In genomic region chr9:50659392-50660217, GRCm38 (mm10) we compare ENCODE assay signal across 7 mouse cellular contexts. TPM values are rescaled to one million over a fixed set of nuclear protein-coding genes. Genes with fewer than 3 reads are reported as not detected.
DNase-seq lines count a peak whose midpoint lies in the region; ATAC-seq and TF ChIP-seq lines count a peak whose summit lies in the region.

Gene Dlat, minus strand, starts transcription at chr9:50659780.

- ATAC-seq in embryonic facial prominence, embryonic 12.5 days (ENCODE audit: insufficient number of reproducible peaks, insufficient read depth, low FRiP score, low TSS enrichment): peak; percentile 84
- ATAC-seq in limb, embryonic 12.5 days (ENCODE audit: insufficient number of reproducible peaks, insufficient read depth, low FRiP score, low TSS enrichment, low read depth): peak; percentile 90
- peak; percentile 94 for ATAC-seq in midbrain, embryonic 15.5 days (replicated peaks)

- H3K4me3 ChIP-seq in embryonic facial prominence, embryonic 12.5 days: peak within 1 kb of the TSS; percentile 92
- peak within 1 kb of the TSS; percentile 89 for H3K4me3 ChIP-seq in kidney, adult 2 months (ENCODE audit: insufficient read depth, low read depth, low read length)
- peak within 1 kb of the TSS; percentile 77 for H3K4me3 ChIP-seq in limb, embryonic 12.5 days (replicated peaks)
- H3K4me3 ChIP-seq in midbrain, embryonic 15.5 days: peak within 1 kb of the TSS; percentile 68
- peak within 1 kb of the TSS; percentile 98 for H3K4me3 ChIP-seq in spleen, adult 2 months (ENCODE audit: extremely low read depth, insufficient read depth, insufficient read length)

- H3K27ac ChIP-seq in embryonic facial prominence, embryonic 12.5 days: peak within 1 kb of the TSS; percentile 88
- peak within 1 kb of the TSS; percentile 93 for H3K27ac ChIP-seq in kidney, adult 2 months (ENCODE audit: insufficient read depth, low read depth, low read length)
- peak within 1 kb of the TSS; percentile 90 for H3K27ac ChIP-seq in limb, embryonic 12.5 days
- peak within 1 kb of the TSS; percentile 90 for H3K27ac ChIP-seq in midbrain, embryonic 15.5 days
- H3K27ac ChIP-seq in spleen, adult 2 months (ENCODE audit: insufficient read depth, low read length): peak within 1 kb of the TSS; percentile 65

- no peak for TF ChIP-seq CTCF in kidney, adult 2 months (conservative IDR thresholded peaks at IDR 0.05; ENCODE audit: insufficient read depth, insufficient read length, low read depth, low read length)
- no peak for TF ChIP-seq CTCF in spleen, adult 2 months (IDR thresholded peaks at IDR 0.05; ENCODE audit: extremely low read depth, insufficient read depth, insufficient read length, insufficient replicate concordance)

- no peaks in the 10 kb centered on the region for H3K27me3 ChIP-seq in embryonic facial prominence, embryonic 12.5 days
- no peaks in the 10 kb centered on the region for H3K27me3 ChIP-seq in kidney, adult 2 months (replicated peaks; ENCODE audit: control insufficient read depth, insufficient read depth, low read length)
- H3K27me3 ChIP-seq in limb, embryonic 12.5 days: no peaks in the 10 kb centered on the region
- no peaks in the 10 kb centered on the region for H3K27me3 ChIP-seq in midbrain, embryonic 15.5 days (replicated peaks)
- H3K27me3 ChIP-seq in spleen, adult 2 months (ENCODE audit: control insufficient read depth, insufficient read depth, low read length): no peaks in the 10 kb centered on the region

- H3K9ac ChIP-seq in embryonic facial prominence, embryonic 12.5 days: peak within 1 kb of the TSS; percentile 93
- peak within 1 kb of the TSS; percentile 86 for H3K9ac ChIP-seq in limb, embryonic 12.5 days (replicated peaks)
- peak within 1 kb of the TSS; percentile 80 for H3K9ac ChIP-seq in midbrain, embryonic 15.5 days

- TF ChIP-seq POLR2A in kidney, adult 2 months (IDR thresholded peaks at IDR 0.05; ENCODE audit: low read depth, low read length): peak; percentile 72
- TF ChIP-seq POLR2A in spleen, adult 2 months (IDR thresholded peaks at IDR 0.05; ENCODE audit: low read depth, low read length): peak; percentile 49; the same call in 1 of the 2 replicates

- DNase-seq in adrenal gland, postnatal 25 days: peak; percentile 84
- DNase-seq in heart, adult 18-20 months: peak; percentile 92 to 94
- peak; percentile 93 for DNase-seq in kidney, adult 2 months
- DNase-seq in spleen, adult 2 months (ENCODE audit: low read depth in 1 of 2, low spot score in 2 of 2): peak; percentile 52 to 84

- no peaks in the 10 kb centered on the region for H3K9me3 ChIP-seq in embryonic facial prominence, embryonic 12.5 days
- no peaks in the 10 kb centered on the region for H3K9me3 ChIP-seq in limb, embryonic 12.5 days
- no peaks in the 10 kb centered on the region for H3K9me3 ChIP-seq in midbrain, embryonic 15.5 days

- H3K4me2 ChIP-seq in embryonic facial prominence, embryonic 12.5 days (replicated peaks): peak within 1 kb of the TSS; percentile 71
- H3K4me2 ChIP-seq in limb, embryonic 12.5 days: peak within 1 kb of the TSS; percentile 75
- peak within 1 kb of the TSS; percentile 77 for H3K4me2 ChIP-seq in midbrain, embryonic 15.5 days

- H3K4me1 ChIP-seq in embryonic facial prominence, embryonic 12.5 days: peaks cover 11% of the 10 kb centered on the region; the same call in 1 of the 2 replicates
- peaks cover 3% of the 10 kb centered on the region; the same call in 1 of the 2 replicates for H3K4me1 ChIP-seq in kidney, adult 2 months (ENCODE audit: control insufficient read depth, insufficient read depth, low read length)
- peaks cover 15% of the 10 kb centered on the region for H3K4me1 ChIP-seq in limb, embryonic 12.5 days (replicated peaks)
- H3K4me1 ChIP-seq in midbrain, embryonic 15.5 days: peaks cover 21% of the 10 kb centered on the region
- H3K4me1 ChIP-seq in spleen, adult 2 months (ENCODE audit: control insufficient read depth, insufficient read depth, insufficient read length): peaks cover 6% of the 10 kb centered on the region

- WGBS in embryonic facial prominence, embryonic 12.5 days: under 1% methylated on average over 63 of the region's 63 CpGs
- under 1% methylated on average over 63 of the region's 63 CpGs for WGBS in kidney, adult 2 months
- WGBS in limb, embryonic 12.5 days: under 1% methylated on average over 63 of the region's 63 CpGs
- under 1% methylated on average over 63 of the region's 63 CpGs for WGBS in midbrain, embryonic 15.5 days
- WGBS in spleen, adult 2 months: under 1% methylated on average over 63 of the region's 63 CpGs

- H3K36me3 ChIP-seq in embryonic facial prominence, embryonic 12.5 days: peaks cover 22% of the 10 kb centered on the region
- H3K36me3 ChIP-seq in kidney, adult 2 months (ENCODE audit: control insufficient read depth, insufficient read depth, low read length): no peaks in the 10 kb centered on the region; the same call in 1 of the 2 replicates
- H3K36me3 ChIP-seq in limb, embryonic 12.5 days: peaks cover 42% of the 10 kb centered on the region
- H3K36me3 ChIP-seq in midbrain, embryonic 15.5 days (replicated peaks): peaks cover 17% of the 10 kb centered on the region; the same call in 1 of the 2 replicates
- peaks cover 3% of the 10 kb centered on the region; the same call in 1 of the 2 replicates for H3K36me3 ChIP-seq in spleen, adult 2 months (ENCODE audit: control insufficient read depth, insufficient read depth, low read length)

RNA-seq across cellular contexts. Expression of gene Dlat, which starts in this region (rescaled TPM):
- total RNA-seq in adrenal gland, postnatal 25 days (2021): 126 and 129 TPM in 2 replicates
- polyA plus RNA-seq in embryonic facial prominence, embryonic 12.5 days (2016; fragmentation: Nextera tagmentation; extraction: Ambion mirVana): 44.4 and 47.4 TPM in 2 replicates
- total RNA-seq in heart, adult 18-20 months (2021): 100 to 1,000 TPM; 390 to 395 TPM
- polyA plus RNA-seq in kidney, adult 2 months (2012; rRNA removed): 60.8 and 70.8 TPM in 2 replicates
- 49.5 and 49.8 TPM in 2 replicates for polyA plus RNA-seq in limb, embryonic 12.5 days (2016; fragmentation: Nextera tagmentation; extraction: Ambion mirVana)
- polyA plus RNA-seq in midbrain, embryonic 15.5 days (2015; fragmentation: Nextera tagmentation; extraction: Ambion mirVana): 43.9 and 51.9 TPM in 2 replicates
- 4.9 and 5.2 TPM in 2 replicates for polyA plus RNA-seq in spleen, adult 2 months (2012; rRNA removed)

Comparison
In these comparisons a context has a peak if more than half of its experiments do, and no peak if none do; other contexts are left out.
1. Peak in every context shown above with its lines: DNase-seq, ATAC-seq, H3K4me3 ChIP-seq and H3K27ac ChIP-seq.